Mouse (Mus musculus) mature B cell (primary cell): ENCODE results near the gene Sord.

Source experiments
- in situ Hi-C: fragments of 300-500 bp; cut with MboI; formaldehyde crosslinking; loops from 2 replicates; pipeline ENCODE4 v1.14.3; 2019

Sord gene

DNA sequence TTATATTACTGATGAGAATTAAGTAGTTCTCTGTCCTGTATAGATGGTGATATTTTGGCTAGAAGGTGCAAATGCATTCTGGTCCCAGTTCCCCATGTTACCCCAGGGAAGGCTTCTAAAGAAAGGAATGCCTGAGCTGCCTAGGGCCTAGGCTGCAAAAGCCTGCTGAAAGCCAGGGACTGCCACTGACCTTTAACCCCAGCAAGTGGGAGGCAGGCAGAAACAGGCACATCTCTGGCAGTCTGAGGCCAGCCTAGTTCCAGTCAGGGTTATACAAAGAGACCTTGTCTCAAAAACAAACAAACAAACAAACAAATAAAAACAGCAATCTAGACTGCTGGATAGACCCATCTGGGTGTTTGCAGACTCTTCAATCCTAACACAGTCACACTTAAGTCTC, 6.2 kb downstream of the Sord start:
- in situ Hi-C loops, result no loop called here

DNA sequence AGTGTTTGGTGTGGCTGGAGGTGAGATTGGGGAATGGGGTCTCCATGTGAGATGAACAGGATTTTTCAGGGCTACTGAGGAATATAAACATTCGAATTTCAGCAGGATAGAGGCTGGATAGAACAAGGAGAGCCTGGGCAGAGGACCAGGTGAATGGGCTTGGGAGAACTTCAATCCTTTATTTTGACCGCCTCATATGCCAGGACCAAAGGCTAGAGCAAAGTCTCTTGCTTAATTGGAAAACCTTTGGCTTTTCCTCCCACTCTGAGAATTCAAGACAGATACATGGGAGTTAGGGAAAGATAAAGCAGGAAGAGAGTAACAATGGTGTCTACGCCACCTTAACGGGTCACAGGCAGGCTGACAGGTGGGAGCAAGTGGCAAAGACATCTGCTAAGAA, 6.7 kb downstream of the Sord start:
- in situ Hi-C loops, result no loop called here

GRCm38 (mm10) chr2:122241935-122242334, 7.4 kb downstream of the Sord start:
- in situ Hi-C loops, result no loop called here

- in situ Hi-C loops, result no loop called here
These were observed 9.2 kb downstream of the Sord start for GRCm38 (mm10) chr2:122243671-122244131.

DNA sequence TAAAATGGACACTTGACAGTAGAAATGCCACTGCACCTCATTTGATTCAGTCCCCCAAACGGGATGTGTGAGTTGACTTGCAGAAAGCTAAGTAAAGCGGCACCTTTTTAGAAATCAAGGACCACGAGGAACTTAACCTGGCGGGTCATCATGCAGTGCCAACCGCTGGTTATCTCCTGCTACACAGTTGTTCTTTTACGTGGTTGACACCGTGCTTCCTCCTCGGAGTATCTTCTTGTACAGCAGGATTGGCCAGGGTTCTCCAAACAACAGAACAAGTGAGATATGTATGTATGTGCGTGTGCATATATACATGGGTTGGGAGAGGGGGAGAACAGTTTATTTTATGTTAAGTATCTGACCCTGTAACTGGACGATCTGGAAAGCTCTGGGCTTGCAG, 13.2 kb downstream of the Sord start:
- in situ Hi-C loops, result no loop called here

GRCm38 (mm10) chr2:122255997-122256396, 21.4 kb downstream of the Sord start:
- in situ Hi-C loops, result no loop called here

DNA sequence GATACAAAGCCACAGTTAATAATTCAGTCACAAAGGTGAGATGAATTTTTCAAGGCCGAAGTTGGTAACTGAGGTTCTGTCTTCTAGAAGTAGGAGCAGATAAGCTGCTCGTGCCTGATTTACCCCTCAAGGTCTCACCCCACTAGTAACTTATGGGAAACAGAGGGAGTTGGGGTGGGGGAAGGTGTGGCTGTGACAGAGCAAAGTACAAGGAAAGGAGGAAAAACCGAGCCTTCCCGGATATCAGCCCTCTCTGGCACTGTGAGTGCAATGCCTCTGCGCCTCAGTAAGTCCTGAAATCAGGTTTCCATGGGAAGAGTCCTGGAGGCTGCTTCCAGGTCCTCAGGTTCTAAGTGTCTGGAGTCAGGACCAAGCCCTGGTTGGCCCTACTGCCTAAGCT, 26.2 kb downstream of the Sord start:
- in situ Hi-C loops, result no loop called here

GRCm38 (mm10) chr2:122264690-122265089, 30.1 kb downstream of the Sord start:
- in situ Hi-C loops, result no loop called here

GRCm38 (mm10) chr2:122266407-122267193, 32.1 kb downstream of the Sord start:
- in situ Hi-C loops, result no loop called here

DNA sequence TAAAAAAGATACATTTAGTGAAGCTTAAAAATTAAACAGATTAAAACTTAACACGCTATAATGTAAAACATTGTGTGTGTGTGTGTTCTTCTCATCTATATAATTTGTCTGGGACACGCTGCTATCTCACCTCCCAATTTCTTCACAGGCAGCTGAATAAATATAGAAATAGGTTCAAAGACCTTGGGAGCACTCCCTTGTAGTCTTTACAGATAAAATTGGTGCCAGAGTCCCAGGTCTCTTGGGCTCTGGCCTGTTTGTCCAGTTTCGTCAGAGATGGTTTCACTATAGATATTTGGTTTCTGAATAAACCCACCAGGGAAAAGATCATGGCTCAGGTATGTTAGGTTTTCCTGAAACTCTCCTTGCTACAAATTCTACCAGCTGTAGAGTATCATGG, 44.2 kb downstream of the Sord start:
- in situ Hi-C loops, result no loop called here

- in situ Hi-C loops, result no loop called here
These were observed 49.5 kb downstream of the Sord start for GRCm38 (mm10) chr2:122284091-122284490.

- in situ Hi-C loops, result no loop called here
These were observed 51.6 kb downstream of the Sord start for GRCm38 (mm10) chr2:122286137-122286536.

DNA sequence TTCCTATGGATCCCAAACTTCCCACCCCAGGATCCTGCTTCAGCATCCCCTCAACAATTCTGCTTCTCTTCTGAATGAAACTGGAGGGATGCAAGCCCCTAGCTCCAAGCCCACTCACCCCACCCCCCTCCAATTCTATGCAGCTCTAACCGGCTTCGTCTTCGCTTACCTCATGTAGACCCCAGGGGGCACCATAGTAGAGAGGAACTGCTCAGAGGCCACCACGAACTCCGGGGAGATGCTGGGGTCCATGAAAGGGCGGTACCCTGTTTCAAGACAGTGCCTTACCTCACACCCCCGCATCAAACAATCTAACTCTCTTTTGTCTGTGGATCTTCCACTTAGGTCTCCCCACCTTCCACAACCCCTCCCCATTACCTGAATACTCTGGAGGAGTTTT, 60.4 kb downstream of the Sord start:
- in situ Hi-C loops, result no loop called here

GRCm38 (mm10) chr2:122297271-122298095, 62.9 kb downstream of the Sord start:
- in situ Hi-C loops, result no loop called here

GRCm38 (mm10) chr2:122298096-122298499, 63.5 kb downstream of the Sord start, which contains the start of gene Duox2:
Duox2 (minus strand) TSS chr2:122298449.
- in situ Hi-C loops, result no loop called here

- in situ Hi-C loops, result no loop called here
These were observed 64.3 kb downstream of the Sord start, which contains the start of gene Duoxa2 for GRCm38 (mm10) chr2:122298596-122299490. Duoxa2 (plus strand) TSS chr2:122298900.

DNA sequence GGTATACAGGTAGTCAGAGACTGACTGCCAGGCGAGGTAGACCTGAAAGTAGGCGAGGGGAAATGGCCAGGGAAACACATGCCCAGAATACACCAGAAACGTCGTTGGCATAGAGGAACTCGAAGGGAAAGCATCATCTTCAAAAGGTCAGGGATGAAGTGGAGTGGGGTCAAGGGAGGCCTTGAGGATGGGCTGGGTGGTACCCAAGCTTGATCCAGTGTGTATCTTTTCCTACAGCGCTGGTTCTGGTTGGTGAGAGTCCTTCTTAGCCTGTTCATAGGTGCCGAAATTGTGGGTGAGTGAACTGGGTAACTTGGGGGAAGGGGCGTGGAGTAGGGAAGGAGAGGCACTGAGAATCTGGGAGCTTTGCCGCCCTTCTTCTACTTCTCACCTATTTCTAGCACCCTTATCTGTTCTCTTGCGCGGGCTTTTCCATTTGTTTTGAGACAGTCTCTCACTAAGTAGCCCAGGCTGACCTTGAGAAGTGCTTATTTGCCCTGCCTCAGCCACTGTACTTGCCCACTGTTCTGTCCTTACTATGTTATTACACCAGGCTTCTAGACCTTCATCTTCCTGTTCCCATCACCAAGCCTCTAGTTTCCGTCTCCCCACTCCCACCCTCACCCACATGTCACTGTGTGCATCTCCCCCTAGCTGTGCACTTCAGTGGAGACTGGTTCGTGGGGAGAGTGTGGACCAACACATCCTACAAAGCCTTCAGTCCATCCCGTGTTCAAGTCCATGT, 65.5 kb downstream of the Sord start:
- in situ Hi-C loops, result no loop called here

- in situ Hi-C loops, result no loop called here
These were observed 66.1 kb downstream of the Sord start for GRCm38 (mm10) chr2:122300656-122301020.

- in situ Hi-C loops, result no loop called here
These were observed 66.8 kb downstream of the Sord start for GRCm38 (mm10) chr2:122301081-122301920.

DNA sequence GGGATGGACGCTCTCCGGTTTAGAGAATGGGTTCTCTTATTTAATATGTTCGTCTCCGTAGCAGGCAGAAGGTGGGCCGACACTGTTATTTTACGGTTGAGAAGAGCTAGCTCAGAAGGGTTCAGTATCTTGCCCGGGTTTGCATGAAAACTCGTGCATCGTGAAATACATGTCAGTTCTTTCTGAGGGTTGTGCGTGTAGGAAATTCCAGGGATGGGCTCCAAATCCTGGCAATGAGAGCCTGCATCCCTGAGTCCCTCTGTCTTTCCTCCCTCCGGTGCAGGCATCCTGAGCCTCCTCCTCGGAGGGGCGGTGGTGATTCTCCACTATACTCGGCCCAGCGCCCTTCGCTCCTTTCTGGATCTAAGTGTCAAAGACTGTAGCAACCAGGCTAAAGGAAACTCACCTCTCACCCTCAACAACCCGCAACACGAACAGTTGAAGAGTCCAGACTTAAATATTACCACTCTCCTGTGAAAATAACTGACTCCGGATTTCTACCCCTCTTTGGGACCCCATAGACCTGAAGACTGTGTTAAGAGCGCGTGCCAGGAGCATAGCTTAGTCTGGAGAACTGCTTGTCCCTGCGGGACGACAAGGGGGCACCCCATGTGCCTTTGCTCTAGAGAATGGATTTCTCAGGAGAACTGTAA, 67.5 kb downstream of the Sord start:
- in situ Hi-C loops, result no loop called here
